Mouse (Mus musculus): ENCODE results near the gene Nlgn2. TPM values are rescaled to one million over a fixed set of nuclear protein-coding genes. Genes with fewer than 3 reads are reported as not detected.

Nlgn2 gene
- polyA plus RNA-seq, 1 experiment from 2014 or later: 1.6 TPM

DNA sequence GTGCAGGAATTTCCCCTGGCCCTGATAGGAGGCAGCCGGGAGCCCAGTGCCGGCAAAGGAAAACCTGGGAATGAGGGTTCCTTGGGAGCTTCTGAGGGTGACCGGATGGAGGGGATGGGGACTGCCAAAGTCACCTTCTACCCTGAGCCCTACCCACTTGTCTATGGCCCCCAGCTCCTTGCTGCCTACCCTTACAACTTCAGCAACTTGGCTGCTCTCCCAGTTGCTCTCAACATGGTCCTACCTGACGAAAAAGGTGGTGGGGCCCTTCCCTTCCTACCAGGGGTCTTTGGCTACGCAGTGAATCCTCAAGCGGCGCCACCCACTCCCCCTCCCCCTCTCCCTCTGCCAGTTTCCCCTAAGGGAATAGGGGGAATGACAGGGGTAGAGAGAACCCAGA lies 58.6 kb downstream of the Nlgn2 start:
- H3K4me3 ChIP-seq (ENCODE audit: low read length): no peak overlapping the region
- 44% methylated on average over 7 of the region's 7 CpGs for WGBS

DNA sequence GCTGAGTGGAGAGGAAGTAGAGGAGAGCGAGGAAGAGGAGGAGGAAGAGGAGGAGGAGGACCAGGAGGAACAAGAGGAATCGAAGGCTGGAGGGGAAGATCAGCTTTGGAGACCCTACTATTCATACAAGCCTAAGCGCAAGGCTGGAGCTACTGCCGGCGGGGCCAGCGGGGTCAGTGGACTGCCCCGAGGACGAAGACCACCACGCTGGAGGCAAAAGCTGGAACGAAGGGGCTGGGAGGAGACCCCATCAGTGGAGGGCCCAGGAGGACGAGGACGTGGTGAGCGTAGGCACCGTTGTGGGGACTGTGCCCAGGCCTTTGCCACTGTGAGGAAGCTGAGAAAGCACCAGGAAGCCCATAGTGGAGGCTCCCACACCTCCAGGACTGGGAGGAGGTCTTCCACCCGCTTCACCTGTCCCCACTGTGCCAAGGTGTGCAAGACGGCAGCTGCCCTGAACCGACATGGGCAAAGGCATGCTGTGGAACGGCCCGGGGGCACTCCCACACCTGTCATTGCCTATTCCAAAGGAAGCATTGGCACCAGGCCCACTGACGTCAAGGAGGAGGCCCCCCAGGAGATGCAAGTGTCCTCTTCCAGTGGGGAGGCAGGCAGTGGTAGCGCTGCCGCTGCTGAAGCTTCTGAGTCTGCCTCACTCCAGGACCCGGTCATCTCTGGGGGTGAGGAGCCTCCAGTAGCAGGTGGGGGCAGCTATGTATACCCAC lies 59.2 kb downstream of the Nlgn2 start:
- Histone ChIP-seq H3K4me1 (ENCODE audit: control insufficient read depth, insufficient read depth, low read length) (peaks cover 9% of the 10 kb centered on the region), H3K36me3 (ENCODE audit: control insufficient read depth, insufficient read depth) (no peaks in the 10 kb centered on the region; the same call in 1 of the 2 replicates), H3K4me3 (ENCODE audit: low read length) (no peak overlapping the region), H3K9me3 (replicated peaks; ENCODE audit: control insufficient read depth, low read length) (no peaks in the 10 kb centered on the region), H3K27ac (ENCODE audit: low read length) (no peak overlapping the region), H3K9ac (ENCODE audit: low read length) (no peak overlapping the region; the same call in 1 of the 2 replicates), H3K4me2 (ENCODE audit: low read depth, low read length) (no peak overlapping the region), H3K27me3 (ENCODE audit: control insufficient read depth, insufficient read depth, low read length) (no peaks in the 10 kb centered on the region)
- ATAC-seq (replicated peaks; ENCODE audit: extremely low read depth, insufficient read depth, low FRiP score): no peak
- 68% methylated on average over 23 of the region's 23 CpGs for WGBS

More for the DNA sequence above, 58.6 kb downstream of the Nlgn2 start:
- Histone ChIP-seq H3K36me3 (ENCODE audit: control insufficient read depth, insufficient read depth) (no peaks in the 10 kb centered on the region; the same call in 1 of the 2 replicates), H3K27ac (ENCODE audit: low read length) (no peak overlapping the region), H3K9ac (ENCODE audit: low read length) (0 out of 2 replicates have a peak overlapping the region, but pooled peaks have one; percentile 11), H3K27me3 (ENCODE audit: control insufficient read depth, insufficient read depth, low read length) (no peaks in the 10 kb centered on the region), H3K4me2 (ENCODE audit: low read depth, low read length) (no peak overlapping the region), H3K4me1 (ENCODE audit: control insufficient read depth, insufficient read depth, low read length) (peaks cover 9% of the 10 kb centered on the region), H3K9me3 (replicated peaks; ENCODE audit: control insufficient read depth, low read length) (no peaks in the 10 kb centered on the region)
- 0 out of 2 replicates have a peak, but pooled peaks have one; percentile 12 for ATAC-seq (replicated peaks; ENCODE audit: extremely low read depth, insufficient read depth, low FRiP score)

DNA sequence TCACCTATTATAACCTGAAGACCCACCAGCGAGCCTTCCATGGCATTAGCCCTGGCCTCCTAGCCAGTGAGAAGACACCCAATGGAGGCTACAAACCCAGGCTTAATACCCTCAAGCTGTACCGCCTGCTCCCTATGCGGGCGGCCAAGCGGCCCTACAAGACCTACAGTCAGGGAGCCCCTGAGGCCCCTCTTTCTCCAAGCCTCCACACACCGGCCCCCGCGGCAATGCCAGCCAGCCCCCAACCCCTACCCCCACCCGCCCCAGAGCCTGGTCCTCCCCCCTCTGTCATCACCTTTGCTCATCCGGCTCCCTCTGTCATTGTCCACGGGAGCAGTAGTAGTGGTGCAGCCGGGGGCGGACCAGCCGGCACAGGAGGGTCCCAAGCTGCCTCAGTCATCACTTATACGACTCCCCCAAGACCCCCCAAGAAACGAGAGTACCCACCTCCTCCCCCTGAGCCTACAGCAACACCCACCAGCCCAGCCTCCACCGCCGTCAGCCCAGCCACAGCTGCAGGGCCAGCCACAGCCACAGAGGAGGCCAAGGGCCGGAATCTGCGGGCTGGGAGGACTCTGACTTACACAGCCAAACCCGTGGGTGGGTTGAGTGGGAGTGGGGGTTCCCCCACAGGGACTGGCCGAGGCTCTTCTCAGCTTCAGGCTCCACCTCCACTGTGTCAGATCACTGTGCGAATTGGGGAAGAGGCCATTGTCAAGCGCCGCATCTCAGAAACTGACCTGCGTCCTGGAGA lies 59.9 kb downstream of the Nlgn2 start:
- no peak for ATAC-seq (replicated peaks; ENCODE audit: extremely low read depth, insufficient read depth, low FRiP score)
- no peak overlapping the region for H3K27ac ChIP-seq (ENCODE audit: low read length)
- 62% methylated on average over 26 of the region's 26 CpGs for WGBS

DNA sequence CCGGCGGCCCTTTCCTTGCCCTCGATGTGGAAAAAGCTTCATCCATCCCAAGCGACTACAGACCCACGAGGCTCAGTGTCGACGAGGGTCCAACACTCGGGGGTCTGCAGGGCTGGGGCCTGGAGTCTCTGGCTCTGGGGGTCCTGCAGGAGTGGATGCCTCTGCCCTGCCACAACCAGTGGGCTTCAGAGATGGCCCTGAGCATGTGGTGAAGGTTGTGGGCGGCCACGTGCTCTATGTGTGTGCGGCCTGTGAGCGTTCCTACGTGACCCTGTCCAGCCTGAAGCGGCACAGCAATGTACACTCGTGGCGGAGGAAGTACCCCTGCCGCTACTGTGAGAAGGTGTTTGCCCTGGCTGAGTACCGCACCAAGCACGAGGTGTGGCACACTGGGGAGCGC lies 61.1 kb downstream of the Nlgn2 start:
- no peak for ATAC-seq (replicated peaks; ENCODE audit: extremely low read depth, insufficient read depth, low FRiP score)
- WGBS: 86% methylated on average over 20 of the region's 20 CpGs
- no peak overlapping the region for H3K9ac ChIP-seq (ENCODE audit: low read length)

More for the DNA sequence above, 59.9 kb downstream of the Nlgn2 start:
- no peaks in the 10 kb centered on the region; the same call in 1 of the 2 replicates for H3K36me3 ChIP-seq (ENCODE audit: control insufficient read depth, insufficient read depth)
- H3K9ac ChIP-seq (ENCODE audit: low read length): no peak overlapping the region; the same call in 1 of the 2 replicates
- no peak overlapping the region for H3K4me3 ChIP-seq (ENCODE audit: low read length)
- no peak overlapping the region for H3K4me2 ChIP-seq (ENCODE audit: low read depth, low read length)
- no peaks in the 10 kb centered on the region for H3K9me3 ChIP-seq (replicated peaks; ENCODE audit: control insufficient read depth, low read length)
- H3K4me1 ChIP-seq (ENCODE audit: control insufficient read depth, insufficient read depth, low read length): peaks cover 9% of the 10 kb centered on the region
- H3K27me3 ChIP-seq (ENCODE audit: control insufficient read depth, insufficient read depth, low read length): no peaks in the 10 kb centered on the region

DNA sequence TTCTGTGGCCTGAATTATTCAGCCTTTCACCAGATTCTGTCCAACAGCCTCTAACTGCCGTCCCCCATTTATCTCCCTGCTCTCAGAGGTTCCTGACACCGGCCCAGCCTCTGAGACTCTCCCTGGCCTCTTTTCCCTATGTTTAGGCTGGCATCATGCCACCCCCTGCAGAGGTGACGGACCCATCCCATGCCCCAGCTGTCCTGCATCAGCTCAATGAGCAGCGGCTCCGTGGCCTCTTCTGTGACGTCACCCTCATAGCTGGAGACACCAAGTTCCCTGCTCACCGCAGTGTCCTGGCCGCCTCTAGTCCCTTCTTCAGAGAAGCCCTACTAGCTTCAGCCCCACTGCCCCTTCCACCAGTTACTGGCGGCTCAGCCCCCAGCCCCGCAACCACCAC lies 61.9 kb downstream of the Nlgn2 start:
- no peaks in the 10 kb centered on the region for H3K9me3 ChIP-seq (replicated peaks; ENCODE audit: control insufficient read depth, low read length)
- WGBS: 61% methylated on average over 10 of the region's 10 CpGs
- no peaks in the 10 kb centered on the region for H3K27me3 ChIP-seq (ENCODE audit: control insufficient read depth, insufficient read depth, low read length)

More for the DNA sequence above, 61.1 kb downstream of the Nlgn2 start:
- H3K4me1 ChIP-seq (ENCODE audit: control insufficient read depth, insufficient read depth, low read length): peaks cover 9% of the 10 kb centered on the region
- H3K4me2 ChIP-seq (ENCODE audit: low read depth, low read length): no peak overlapping the region
- H3K27me3 ChIP-seq (ENCODE audit: control insufficient read depth, insufficient read depth, low read length): no peaks in the 10 kb centered on the region
- no peak overlapping the region for H3K4me3 ChIP-seq (ENCODE audit: low read length)
- no peaks in the 10 kb centered on the region; the same call in 1 of the 2 replicates for H3K36me3 ChIP-seq (ENCODE audit: control insufficient read depth, insufficient read depth)
- no peak overlapping the region for H3K27ac ChIP-seq (ENCODE audit: low read length)
- H3K9me3 ChIP-seq (replicated peaks; ENCODE audit: control insufficient read depth, low read length): no peaks in the 10 kb centered on the region

DNA sequence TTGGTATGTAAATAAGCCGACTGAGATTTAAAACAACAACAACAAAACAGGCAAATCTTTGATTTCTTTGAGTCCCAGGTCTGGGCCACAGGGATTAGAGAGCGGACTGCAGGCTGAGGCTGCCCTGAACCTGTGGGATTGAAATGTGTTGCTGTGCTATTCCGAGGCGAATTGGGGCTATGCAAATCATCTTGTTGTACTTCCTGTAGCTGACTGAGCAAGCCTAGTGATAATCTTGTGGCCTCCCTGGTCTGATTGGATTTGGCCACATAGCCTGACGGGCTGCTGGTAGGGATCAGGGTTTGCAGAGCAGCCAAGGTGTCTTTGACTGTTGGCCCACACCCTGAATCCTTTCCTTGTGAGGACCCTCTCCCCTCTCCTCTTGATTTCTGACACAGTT lies 62.6 kb downstream of the Nlgn2 start:
- WGBS: 60% methylated on average over 5 of the region's 5 CpGs

More for the DNA sequence above, 61.9 kb downstream of the Nlgn2 start:
- H3K4me2 ChIP-seq (ENCODE audit: low read depth, low read length): no peak overlapping the region
- ATAC-seq (replicated peaks; ENCODE audit: extremely low read depth, insufficient read depth, low FRiP score): no peak
- H3K4me1 ChIP-seq (ENCODE audit: control insufficient read depth, insufficient read depth, low read length): peaks cover 9% of the 10 kb centered on the region
- no peak overlapping the region for H3K9ac ChIP-seq (ENCODE audit: low read length)
- no peak overlapping the region for H3K4me3 ChIP-seq (ENCODE audit: low read length)
- no peaks in the 10 kb centered on the region; the same call in 1 of the 2 replicates for H3K36me3 ChIP-seq (ENCODE audit: control insufficient read depth, insufficient read depth)
- H3K27ac ChIP-seq (ENCODE audit: low read length): no peak overlapping the region

More for the DNA sequence above, 62.6 kb downstream of the Nlgn2 start:
- Histone ChIP-seq H3K9ac (ENCODE audit: low read length) (no peak overlapping the region), H3K27me3 (ENCODE audit: control insufficient read depth, insufficient read depth, low read length) (no peaks in the 10 kb centered on the region), H3K4me3 (ENCODE audit: low read length) (no peak overlapping the region), H3K4me1 (ENCODE audit: control insufficient read depth, insufficient read depth, low read length) (peaks cover 9% of the 10 kb centered on the region), H3K36me3 (ENCODE audit: control insufficient read depth, insufficient read depth) (no peaks in the 10 kb centered on the region; the same call in 1 of the 2 replicates), H3K4me2 (ENCODE audit: low read depth, low read length) (no peak overlapping the region), H3K9me3 (replicated peaks; ENCODE audit: control insufficient read depth, low read length) (no peaks in the 10 kb centered on the region), H3K27ac (ENCODE audit: low read length) (no peak overlapping the region)
- no peak for ATAC-seq (replicated peaks; ENCODE audit: extremely low read depth, insufficient read depth, low FRiP score)

Small RNA genes lying within 50 kb of the gene (microRNA-seq; reads per million reads assigned to microRNA genes)
- not detected for gene Mir6924

Other genes with a start within 250 kb of the Nlgn2 start
- gene Atp1b2, start 231.8 kb downstream of the Nlgn2 start, polyA plus RNA-seq (2015; fragmentation: Nextera tagmentation; extraction: Ambion mirVana): 22.3 and 25.6 TPM in 2 replicates
- 0.20 TPM in 1 of 2 replicates, not detected in the other for gene Shbg, start 219.9 kb downstream of the Nlgn2 start, polyA plus RNA-seq (2015; fragmentation: Nextera tagmentation; extraction: Ambion mirVana)
- 13.0 and 13.8 TPM in 2 replicates for gene Sat2, start 215.8 kb downstream of the Nlgn2 start, polyA plus RNA-seq (2015; fragmentation: Nextera tagmentation; extraction: Ambion mirVana)
- gene Fxr2, start 204.8 kb downstream of the Nlgn2 start, polyA plus RNA-seq (2015; fragmentation: Nextera tagmentation; extraction: Ambion mirVana): 22.1 and 25.4 TPM in 2 replicates
- not detected in 2 replicates for gene Sox15, start 182.5 kb downstream of the Nlgn2 start, polyA plus RNA-seq (2015; fragmentation: Nextera tagmentation; extraction: Ambion mirVana)
- gene Mpdu1, start 175.1 kb downstream of the Nlgn2 start, polyA plus RNA-seq (2015; fragmentation: Nextera tagmentation; extraction: Ambion mirVana): 40.1 and 44.0 TPM in 2 replicates
- 10.0 and 12.3 TPM in 2 replicates for gene Cd68, start 171.6 kb downstream of the Nlgn2 start, polyA plus RNA-seq (2015; fragmentation: Nextera tagmentation; extraction: Ambion mirVana)
- 337 and 346 TPM in 2 replicates for gene Eif4a1, start 165.4 kb downstream of the Nlgn2 start, polyA plus RNA-seq (2015; fragmentation: Nextera tagmentation; extraction: Ambion mirVana)
- 55.8 and 58.0 TPM in 2 replicates for gene Senp3, start 155.7 kb downstream of the Nlgn2 start, polyA plus RNA-seq (2015; fragmentation: Nextera tagmentation; extraction: Ambion mirVana)
- 0.45 and 0.85 TPM in 2 replicates for gene Tnfsf13, start 152.0 kb downstream of the Nlgn2 start, polyA plus RNA-seq (2015; fragmentation: Nextera tagmentation; extraction: Ambion mirVana)
- 5.9 and 7.8 TPM in 2 replicates for gene Tnfsf12, start 141.9 kb downstream of the Nlgn2 start, polyA plus RNA-seq (2015; fragmentation: Nextera tagmentation; extraction: Ambion mirVana)
- gene Tnfsfm13, start 141.7 kb downstream of the Nlgn2 start, polyA plus RNA-seq (2015; fragmentation: Nextera tagmentation; extraction: Ambion mirVana): 3.1 and 3.5 TPM in 2 replicates
- gene Polr2a, start 79.1 kb downstream of the Nlgn2 start, polyA plus RNA-seq (2015; fragmentation: Nextera tagmentation; extraction: Ambion mirVana): 13.8 and 16.9 TPM in 2 replicates
- gene Slc35g3, start 75.8 kb downstream of the Nlgn2 start, polyA plus RNA-seq (2015; fragmentation: Nextera tagmentation; extraction: Ambion mirVana): 0.16 and 0.18 TPM in 2 replicates
- gene Zbtb4, start 71.9 kb downstream of the Nlgn2 start, polyA plus RNA-seq (2015; fragmentation: Nextera tagmentation; extraction: Ambion mirVana): 3.6 TPM in 2 replicates
- 5.8 and 6.0 TPM in 2 replicates for gene Chrnb1, start 41.8 kb downstream of the Nlgn2 start, polyA plus RNA-seq (2015; fragmentation: Nextera tagmentation; extraction: Ambion mirVana)
- gene Fgf11, start 35.9 kb downstream of the Nlgn2 start, polyA plus RNA-seq (2015; fragmentation: Nextera tagmentation; extraction: Ambion mirVana): 2.2 and 3.0 TPM in 2 replicates
- 3.1 TPM in 2 replicates for gene Tmem102, start 32.2 kb downstream of the Nlgn2 start, polyA plus RNA-seq (2015; fragmentation: Nextera tagmentation; extraction: Ambion mirVana)
- not detected in 2 replicates for gene Gm39566, start 22.5 kb downstream of the Nlgn2 start, polyA plus RNA-seq (2015; fragmentation: Nextera tagmentation; extraction: Ambion mirVana)
- gene Spem2, start 19.3 kb downstream of the Nlgn2 start, polyA plus RNA-seq (2015; fragmentation: Nextera tagmentation; extraction: Ambion mirVana): not detected in 2 replicates
- gene Spem1, start 15.6 kb downstream of the Nlgn2 start, polyA plus RNA-seq (2015; fragmentation: Nextera tagmentation; extraction: Ambion mirVana): not detected in 2 replicates
- 258 and 323 TPM in 2 replicates for gene Tmem256, start 730 bp upstream of the Nlgn2 start, polyA plus RNA-seq (2015; fragmentation: Nextera tagmentation; extraction: Ambion mirVana)
- 72.1 and 74.9 TPM in 2 replicates for gene Plscr3, start 8.6 kb upstream of the Nlgn2 start, polyA plus RNA-seq (2015; fragmentation: Nextera tagmentation; extraction: Ambion mirVana)
- gene Tnk1, start 20.9 kb upstream of the Nlgn2 start, polyA plus RNA-seq (2015; fragmentation: Nextera tagmentation; extraction: Ambion mirVana): 0.26 and 0.90 TPM in 2 replicates
- not detected in 2 replicates for gene Tmem95, start 40.2 kb upstream of the Nlgn2 start, polyA plus RNA-seq (2015; fragmentation: Nextera tagmentation; extraction: Ambion mirVana)
- 3.9 and 4.3 TPM in 2 replicates for gene Kctd11, start 43.6 kb upstream of the Nlgn2 start, polyA plus RNA-seq (2015; fragmentation: Nextera tagmentation; extraction: Ambion mirVana)
- gene Acap1, start 57.8 kb upstream of the Nlgn2 start, polyA plus RNA-seq (2015; fragmentation: Nextera tagmentation; extraction: Ambion mirVana): 10.8 and 19.9 TPM in 2 replicates
- gene 2810408A11Rik, start 63.2 kb upstream of the Nlgn2 start, polyA plus RNA-seq (2015; fragmentation: Nextera tagmentation; extraction: Ambion mirVana): 4.1 and 4.4 TPM in 2 replicates
- gene Neurl4, start 63.3 kb upstream of the Nlgn2 start, polyA plus RNA-seq (2015; fragmentation: Nextera tagmentation; extraction: Ambion mirVana): 7.4 and 8.7 TPM in 2 replicates
- 50.1 and 51.2 TPM in 2 replicates for gene Gps2, start 76.1 kb upstream of the Nlgn2 start, polyA plus RNA-seq (2015; fragmentation: Nextera tagmentation; extraction: Ambion mirVana)
- gene Eif5a, start 84.2 kb upstream of the Nlgn2 start, polyA plus RNA-seq (2015; fragmentation: Nextera tagmentation; extraction: Ambion mirVana): 1,137 and 1,317 TPM in 2 replicates
- gene Ybx2, start 98.0 kb upstream of the Nlgn2 start, polyA plus RNA-seq (2015; fragmentation: Nextera tagmentation; extraction: Ambion mirVana): 5.3 and 7.3 TPM in 2 replicates
- gene Slc2a4, start 110.4 kb upstream of the Nlgn2 start, polyA plus RNA-seq (2015; fragmentation: Nextera tagmentation; extraction: Ambion mirVana): 56.1 and 58.4 TPM in 2 replicates
- gene Cldn7, start 127.0 kb upstream of the Nlgn2 start, polyA plus RNA-seq (2015; fragmentation: Nextera tagmentation; extraction: Ambion mirVana): 7.5 and 14.4 TPM in 2 replicates
- gene Ctdnep1, start 143.4 kb upstream of the Nlgn2 start, polyA plus RNA-seq (2015; fragmentation: Nextera tagmentation; extraction: Ambion mirVana): 23.9 and 25.0 TPM in 2 replicates
- 111 and 116 TPM in 2 replicates for gene Elp5, start 144.7 kb upstream of the Nlgn2 start, polyA plus RNA-seq (2015; fragmentation: Nextera tagmentation; extraction: Ambion mirVana)
- 421 and 428 TPM in 2 replicates for gene Gabarap, start 153.4 kb upstream of the Nlgn2 start, polyA plus RNA-seq (2015; fragmentation: Nextera tagmentation; extraction: Ambion mirVana)
- 42.0 and 43.9 TPM in 2 replicates for gene Phf23, start 158.0 kb upstream of the Nlgn2 start, polyA plus RNA-seq (2015; fragmentation: Nextera tagmentation; extraction: Ambion mirVana)
- gene Dvl2, start 162.8 kb upstream of the Nlgn2 start, polyA plus RNA-seq (2015; fragmentation: Nextera tagmentation; extraction: Ambion mirVana): 17.1 and 19.2 TPM in 2 replicates
- gene Acadvl, start 177.6 kb upstream of the Nlgn2 start, polyA plus RNA-seq (2015; fragmentation: Nextera tagmentation; extraction: Ambion mirVana): 276 and 298 TPM in 2 replicates
- 4.6 and 4.7 TPM in 2 replicates for gene Dlg4, start 179.2 kb upstream of the Nlgn2 start, polyA plus RNA-seq (2015; fragmentation: Nextera tagmentation; extraction: Ambion mirVana)
- gene Asgr1, start 216.3 kb upstream of the Nlgn2 start, polyA plus RNA-seq (2015; fragmentation: Nextera tagmentation; extraction: Ambion mirVana): not detected in 2 replicates